Mouse (Mus musculus) lung, adult 2 months (tissue): ENCODE measurements around the gene Hist1h4c.

ENCODE experiments used
- CTCF ChIP-seq: fragments of 200-500 bp; IDR thresholded peaks from 2 replicates; pipeline ENCODE4 v1.5.1; 2011; ENCODE audit warnings: mild to moderate bottlenecking, low read length, control low read depth; ENCODE audit not compliant: insufficient read depth
- POLR2A ChIP-seq: fragments of 200-500 bp; IDR thresholded peaks from 2 replicates; pipeline ENCODE4 v1.6.1; 2011; ENCODE audit warnings: low read depth, mild to moderate bottlenecking, control low read depth, low read length, borderline replicate concordance; ENCODE audit errors: extremely low read depth

GRCm38 (mm10) chr13:23747892-23748288 lies 49.6 kb upstream of the Hist1h4c start:
- no peak for TF ChIP-seq CTCF
- TF ChIP-seq POLR2A: no peak
